Mouse (Mus musculus): ENCODE measurements around the gene Acsl5. TPM values are rescaled to one million over a fixed set of nuclear protein-coding genes. Genes with fewer than 3 reads are reported as not detected.

The Acsl5 gene
- polyA plus RNA-seq, 1 experiment from 2014 or later: 9.9 TPM

DNA sequence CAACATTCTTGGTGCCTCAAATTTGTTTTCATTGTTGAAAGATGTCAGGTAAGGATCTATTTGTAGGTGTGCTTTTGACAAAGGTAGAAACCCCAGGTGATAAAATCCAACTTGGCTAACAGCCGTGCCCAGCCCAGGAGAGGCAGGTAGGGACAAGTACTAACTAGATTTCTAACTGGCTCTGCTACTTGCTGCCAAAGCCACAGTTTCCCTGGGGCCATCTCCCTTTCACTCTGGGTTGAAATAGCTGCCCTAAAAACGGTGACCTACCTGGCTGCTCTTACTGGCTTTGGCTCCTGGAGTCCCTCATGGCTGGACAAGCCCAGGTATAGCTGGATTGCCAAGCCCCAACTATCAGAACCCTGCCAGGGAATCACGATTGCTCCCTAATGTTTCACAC, 15.0 kb downstream of the Acsl5 start:
- Histone ChIP-seq H3K4me3 (no peak overlapping the region), H3K27ac (replicated peaks) (no peak overlapping the region), H3K4me2 (replicated peaks) (no peak overlapping the region), H3K36me3 (no peaks in the 10 kb centered on the region), H3K9ac (replicated peaks) (no peak overlapping the region), H3K9me3 (no peaks in the 10 kb centered on the region), H3K27me3 (no peaks in the 10 kb centered on the region), H3K4me1 (no peaks in the 10 kb centered on the region)
- WGBS: 88% methylated on average over 3 of the region's 3 CpGs
- no peak for ATAC-seq (replicated peaks)

GRCm38 (mm10) chr19:55268150-55268549, 16.4 kb downstream of the Acsl5 start:
- Histone ChIP-seq H3K36me3 (no peaks in the 10 kb centered on the region), H3K27me3 (no peaks in the 10 kb centered on the region), H3K27ac (replicated peaks) (no peak overlapping the region), H3K4me3 (no peak overlapping the region), H3K4me2 (replicated peaks) (no peak overlapping the region), H3K4me1 (no peaks in the 10 kb centered on the region), H3K9me3 (no peaks in the 10 kb centered on the region), H3K9ac (replicated peaks) (no peak overlapping the region)
- ATAC-seq (replicated peaks): no peak
- 82% methylated on average over 3 of the region's 3 CpGs for WGBS

GRCm38 (mm10) chr19:55269051-55269450, 17.3 kb downstream of the Acsl5 start:
- Histone ChIP-seq H3K4me1 (no peaks in the 10 kb centered on the region), H3K9me3 (no peaks in the 10 kb centered on the region), H3K9ac (replicated peaks) (no peak overlapping the region), H3K27me3 (no peaks in the 10 kb centered on the region), H3K27ac (replicated peaks) (no peak overlapping the region), H3K4me2 (replicated peaks) (no peak overlapping the region), H3K4me3 (no peak overlapping the region), H3K36me3 (no peaks in the 10 kb centered on the region)
- no peak for ATAC-seq (replicated peaks)
- 81% methylated on average over 5 of the region's 5 CpGs for WGBS

DNA sequence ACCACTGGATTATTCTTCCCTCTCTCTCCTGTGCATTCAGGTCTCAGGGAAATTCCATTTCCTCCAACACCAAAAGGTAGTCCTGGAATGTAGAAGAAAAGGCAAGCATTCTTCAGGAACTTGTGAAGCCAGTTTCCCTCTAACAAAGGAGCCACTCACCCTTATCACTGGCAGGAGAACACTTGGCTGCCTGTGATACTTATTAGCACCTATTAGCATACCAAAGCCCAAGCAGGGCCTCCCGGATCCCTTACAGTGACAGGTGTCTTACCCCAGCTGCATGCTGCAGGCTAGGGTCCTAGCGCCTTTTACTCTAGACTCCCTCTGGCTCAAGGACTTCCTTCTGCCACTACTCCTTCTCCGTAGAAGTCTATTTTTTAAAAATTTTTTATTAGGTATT, 19.7 kb downstream of the Acsl5 start:
- Histone ChIP-seq H3K27me3 (no peaks in the 10 kb centered on the region), H3K9me3 (no peaks in the 10 kb centered on the region), H3K4me1 (no peaks in the 10 kb centered on the region), H3K4me3 (no peak overlapping the region), H3K36me3 (no peaks in the 10 kb centered on the region), H3K4me2 (replicated peaks) (no peak overlapping the region), H3K27ac (replicated peaks) (no peak overlapping the region), H3K9ac (replicated peaks) (no peak overlapping the region)
- 13% methylated on average over 3 of the region's 3 CpGs for WGBS
- ATAC-seq (replicated peaks): no peak

- no peaks in the 10 kb centered on the region for H3K36me3 ChIP-seq
- WGBS: 82% methylated on average over 6 of the region's 6 CpGs
- H3K4me2 ChIP-seq (replicated peaks): no peak overlapping the region
- no peak for ATAC-seq (replicated peaks)
- H3K4me1 ChIP-seq: no peaks in the 10 kb centered on the region
- H3K4me3 ChIP-seq: no peak overlapping the region
- H3K9ac ChIP-seq (replicated peaks): no peak overlapping the region
- H3K27ac ChIP-seq (replicated peaks): no peak overlapping the region
- H3K9me3 ChIP-seq: no peaks in the 10 kb centered on the region
- H3K27me3 ChIP-seq: no peaks in the 10 kb centered on the region
Observed at GRCm38 (mm10) chr19:55273340-55273739, 21.6 kb downstream of the Acsl5 start.

DNA sequence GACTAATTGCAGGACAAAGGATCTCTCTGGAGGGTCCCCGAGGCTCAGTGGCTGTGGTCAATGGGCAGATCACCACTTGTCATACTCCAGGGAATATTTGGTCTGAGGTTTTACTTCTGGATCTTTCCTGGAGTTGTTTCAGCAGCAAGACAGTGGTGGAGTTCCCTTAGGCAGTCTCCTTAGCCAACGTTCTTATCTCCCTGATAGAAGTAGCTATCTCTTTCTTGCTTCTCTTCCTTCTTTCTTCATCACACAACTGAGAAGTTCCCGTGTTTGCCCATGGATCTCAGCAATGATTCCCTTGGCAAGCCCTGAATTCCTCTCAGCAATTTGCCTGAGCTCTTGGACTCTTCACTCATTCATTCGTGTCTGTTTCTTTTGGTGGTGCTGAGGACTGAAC, 24.4 kb downstream of the Acsl5 start:
- ATAC-seq (replicated peaks): no peak
- Histone ChIP-seq H3K36me3 (no peaks in the 10 kb centered on the region), H3K4me3 (no peak overlapping the region), H3K4me1 (no peaks in the 10 kb centered on the region), H3K9me3 (no peaks in the 10 kb centered on the region), H3K9ac (replicated peaks) (no peak overlapping the region), H3K27ac (replicated peaks) (no peak overlapping the region), H3K4me2 (replicated peaks) (no peak overlapping the region), H3K27me3 (no peaks in the 10 kb centered on the region)
- 68% methylated on average over 4 of the region's 4 CpGs for WGBS

- H3K9ac ChIP-seq (replicated peaks): no peak overlapping the region
- no peaks in the 10 kb centered on the region for H3K36me3 ChIP-seq
- no peaks in the 10 kb centered on the region for H3K4me1 ChIP-seq
- 95% methylated on average over 3 of the region's 3 CpGs for WGBS
- no peaks in the 10 kb centered on the region for H3K27me3 ChIP-seq
- no peak overlapping the region for H3K27ac ChIP-seq (replicated peaks)
- no peaks in the 10 kb centered on the region for H3K9me3 ChIP-seq
- H3K4me2 ChIP-seq (replicated peaks): no peak overlapping the region
- no peak overlapping the region for H3K4me3 ChIP-seq
- no peak for ATAC-seq (replicated peaks)
Observed at GRCm38 (mm10) chr19:55276770-55277169, 25.0 kb downstream of the Acsl5 start.

- Histone ChIP-seq H3K4me2 (replicated peaks) (no peak overlapping the region), H3K27ac (replicated peaks) (no peak overlapping the region), H3K9ac (replicated peaks) (no peak overlapping the region), H3K36me3 (no peaks in the 10 kb centered on the region), H3K4me1 (no peaks in the 10 kb centered on the region), H3K9me3 (no peaks in the 10 kb centered on the region), H3K27me3 (no peaks in the 10 kb centered on the region), H3K4me3 (no peak overlapping the region)
- 93% methylated on average over 4 of the region's 4 CpGs for WGBS
- no peak for ATAC-seq (replicated peaks)
Observed at GRCm38 (mm10) chr19:55284093-55284492, 32.4 kb downstream of the Acsl5 start.

DNA sequence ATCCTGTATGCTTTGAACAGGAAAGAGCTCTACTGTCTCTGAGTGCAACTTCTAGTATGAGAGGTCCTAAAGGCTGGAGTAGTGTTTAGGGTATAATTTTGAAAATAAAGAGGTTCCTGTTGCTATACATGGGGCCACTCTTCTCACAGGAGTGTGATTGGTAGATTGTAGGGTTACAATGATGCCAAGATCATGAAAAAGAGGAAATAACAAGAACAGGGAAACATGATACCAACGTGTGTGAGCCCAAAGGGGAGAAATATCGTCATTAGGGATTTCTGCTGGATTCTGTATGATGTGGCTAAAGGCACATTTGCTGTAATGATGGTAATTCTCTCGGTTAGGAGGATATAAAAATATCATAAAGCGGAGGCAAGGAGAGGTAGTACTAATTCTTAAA, 34.3 kb downstream of the Acsl5 start:
- no peak overlapping the region for H3K9ac ChIP-seq (replicated peaks)
- no peaks in the 10 kb centered on the region for H3K9me3 ChIP-seq
- H3K27me3 ChIP-seq: no peaks in the 10 kb centered on the region
- H3K4me2 ChIP-seq (replicated peaks): no peak overlapping the region
- no peaks in the 10 kb centered on the region for H3K36me3 ChIP-seq
- ATAC-seq (replicated peaks): no peak
- no peak overlapping the region for H3K4me3 ChIP-seq
- WGBS: 95% methylated on average over 4 of the region's 4 CpGs
- no peaks in the 10 kb centered on the region for H3K4me1 ChIP-seq
- no peak overlapping the region for H3K27ac ChIP-seq (replicated peaks)

GRCm38 (mm10) chr19:55288974-55289373, 37.2 kb downstream of the Acsl5 start:
- no peak overlapping the region for H3K4me2 ChIP-seq (replicated peaks)
- no peak overlapping the region for H3K4me3 ChIP-seq
- no peaks in the 10 kb centered on the region for H3K9me3 ChIP-seq
- H3K36me3 ChIP-seq: no peaks in the 10 kb centered on the region
- no peak overlapping the region for H3K27ac ChIP-seq (replicated peaks)
- no peak overlapping the region for H3K9ac ChIP-seq (replicated peaks)
- no peaks in the 10 kb centered on the region for H3K4me1 ChIP-seq
- no peaks in the 10 kb centered on the region for H3K27me3 ChIP-seq
- no peak for ATAC-seq (replicated peaks)

GRCm38 (mm10) chr19:55290621-55291270, 39.0 kb downstream of the Acsl5 start:
- WGBS: 84% methylated on average over 2 of the region's 2 CpGs
- no peak for ATAC-seq (replicated peaks)
- H3K9me3 ChIP-seq: no peaks in the 10 kb centered on the region

GRCm38 (mm10) chr19:55292210-55292850, 40.6 kb downstream of the Acsl5 start:
- no peak overlapping the region for H3K9ac ChIP-seq (replicated peaks)
- H3K4me3 ChIP-seq: no peak overlapping the region
- H3K27ac ChIP-seq (replicated peaks): no peak overlapping the region
- no peaks in the 10 kb centered on the region for H3K9me3 ChIP-seq
- H3K27me3 ChIP-seq: no peaks in the 10 kb centered on the region
- 88% methylated on average over 2 of the region's 2 CpGs for WGBS
- ATAC-seq (replicated peaks): no peak
- no peaks in the 10 kb centered on the region for H3K4me1 ChIP-seq
- H3K36me3 ChIP-seq: peaks cover 10% of the 10 kb centered on the region
- H3K4me2 ChIP-seq (replicated peaks): no peak overlapping the region

More at GRCm38 (mm10) chr19:55290621-55291270, 39.0 kb downstream of the Acsl5 start:
- Histone ChIP-seq H3K27ac (replicated peaks) (no peak overlapping the region), H3K4me3 (no peak overlapping the region), H3K4me1 (no peaks in the 10 kb centered on the region), H3K36me3 (no peaks in the 10 kb centered on the region), H3K9ac (replicated peaks) (no peak overlapping the region), H3K4me2 (replicated peaks) (no peak overlapping the region), H3K27me3 (no peaks in the 10 kb centered on the region)

GRCm38 (mm10) chr19:55293175-55293574, 41.4 kb downstream of the Acsl5 start:
- no peak overlapping the region for H3K27ac ChIP-seq (replicated peaks)
- H3K4me3 ChIP-seq: no peak overlapping the region
- 13% methylated on average over 4 of the region's 4 CpGs for whole genome bisulfite sequencing
- peaks cover 14% of the 10 kb centered on the region for H3K36me3 ChIP-seq
- no peaks in the 10 kb centered on the region for H3K9me3 ChIP-seq
- H3K9ac ChIP-seq (replicated peaks): no peak overlapping the region
- no peak for ATAC-seq (replicated peaks)
- H3K4me2 ChIP-seq (replicated peaks): no peak overlapping the region
- H3K27me3 ChIP-seq: no peaks in the 10 kb centered on the region
- no peaks in the 10 kb centered on the region for H3K4me1 ChIP-seq
